Mouse (Mus musculus): ENCODE data around the gene Hoxb6.

GRCm38 (mm10) chr11:96252541-96253120, 39.6 kb upstream of the Hoxb6 start:
- TF ChIP-seq CTCF (IDR thresholded peaks at IDR 0.05 in 2 of 3, conservative IDR thresholded peaks at IDR 0.05 in 1 of 3; ENCODE audit: control insufficient read depth in 1 of 3, insufficient read depth in 1 of 3, low read depth in 2 of 3, low read length in 3 of 3, poor library complexity in 1 of 3, severe bottlenecking in 1 of 3), result no peak
- TF ChIP-seq RAD21 (IDR thresholded peaks at IDR 0.05; ENCODE audit: low read depth, low read length), result no peak
